Mouse (Mus musculus) left cerebral cortex, postnatal 36 days (tissue): ENCODE results near the gene Csf3r. TPM values are rescaled to one million over a fixed set of nuclear protein-coding genes. Genes with fewer than 3 reads are reported as not detected.

Experiments
- total RNA-seq, 2 experiments: library from RNA; stranded (reverse); gene quantifications; 2 replicates each; pipeline ENCODE4 v1.2.3; 2021

Csf3r gene
- total RNA-seq, 2 experiments from 2014 or later = 4.8 to 5.2 TPM

Other genes with a start within 250 kb of the Csf3r start
- 10 to 100 TPM; 41.0 to 43.1 TPM for gene Mrps15, start 22.4 kb downstream of the Csf3r start, total RNA-seq
- gene Oscp1, start 34.0 kb downstream of the Csf3r start, total RNA-seq = 10 to 100 TPM; 51.3 to 57.3 TPM
- gene Lsm10, start 72.1 kb downstream of the Csf3r start, total RNA-seq = 10 to 100 TPM; 13.0 to 14.5 TPM
- 10 to 100 TPM; 27.4 to 30.4 TPM for gene Stk40, start 79.4 kb downstream of the Csf3r start, total RNA-seq
- 1 to 10 TPM; 3.0 to 3.8 TPM for gene Eva1b, start 123.2 kb downstream of the Csf3r start, total RNA-seq
- gene Sh3d21, start 138.9 kb downstream of the Csf3r start, total RNA-seq = under 1 TPM; 0.76 to 0.77 TPM
- gene Thrap3, start 178.2 kb downstream of the Csf3r start, total RNA-seq = 100 to 1,000 TPM; 134 to 159 TPM
- gene Map7d1, start 231.8 kb downstream of the Csf3r start, total RNA-seq = 100 to 1,000 TPM; 288 TPM
- gene Trappc3, start 237.8 kb downstream of the Csf3r start, total RNA-seq = 10 to 100 TPM; 75.7 to 90.0 TPM